Mouse (Mus musculus) cerebellum, adult 2 months (tissue): Measurements from ENCODE around the gene Cst8.

Source experiments
- CTCF ChIP-seq: fragments of 200-500 bp; IDR thresholded peaks from 2 replicates; pipeline ENCODE4 v1.5.1; 2011; ENCODE audit warnings: low read depth, mild to moderate bottlenecking, control low read depth, low read length, moderate library complexity, borderline replicate concordance; ENCODE audit not compliant: insufficient read depth
- POLR2A ChIP-seq: fragments of 200-500 bp; IDR thresholded peaks from 2 replicates; pipeline ENCODE4 v1.6.1; 2011; ENCODE audit warnings: low read length, control low read depth, borderline replicate concordance; ENCODE audit not compliant: insufficient read depth

DNA sequence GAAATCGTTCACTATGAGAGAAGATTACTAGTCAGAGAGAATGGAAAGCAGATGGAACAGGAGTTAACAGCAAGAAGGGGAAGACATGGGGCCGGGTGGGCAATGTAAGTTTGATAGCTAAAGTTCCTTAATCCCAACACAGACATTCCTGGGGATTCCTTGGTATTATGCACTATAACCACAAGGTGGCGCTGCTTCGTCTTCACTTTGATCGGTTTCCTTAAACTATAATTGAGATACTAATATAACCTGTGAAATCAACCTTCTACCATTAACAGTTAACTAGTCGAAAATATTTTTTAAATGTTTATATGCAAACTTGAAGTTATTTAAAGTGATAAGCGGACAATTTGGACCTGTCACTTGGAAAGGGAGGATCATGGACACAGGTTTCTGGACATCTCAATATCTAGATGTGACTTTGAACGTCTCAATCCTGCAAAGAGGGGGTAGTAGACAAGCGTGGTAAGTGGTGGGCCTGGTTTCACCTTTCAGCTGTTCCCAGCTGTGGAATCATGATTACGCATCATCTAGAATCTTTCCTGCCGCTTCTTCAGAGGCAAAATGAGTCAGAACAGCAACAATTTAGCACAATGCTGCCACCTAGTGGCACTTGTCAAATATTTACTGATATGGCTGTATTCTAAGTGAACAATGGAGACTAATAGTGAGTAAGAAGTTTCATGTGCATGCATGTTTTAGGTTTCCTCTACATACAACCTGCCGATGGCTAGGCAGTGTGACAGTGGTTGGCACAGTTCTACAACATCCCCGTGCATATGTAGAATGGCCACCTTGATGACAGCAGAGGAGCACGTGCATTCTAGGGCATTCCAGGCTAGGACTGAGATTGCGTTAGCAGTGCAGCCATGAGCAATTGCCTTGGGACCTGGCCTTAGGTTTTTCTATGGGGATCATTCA lies 46.4 kb upstream of the Cst8 start:
- TF ChIP-seq CTCF (peak; percentile 51), POLR2A (no peak)
